Mouse (Mus musculus) right cerebral cortex, postnatal 36 days (tissue): ENCODE data around the gene BC030870.

Experiments used
- DNase-seq, 2 experiments: peaks; one replicate each; pipeline ENCODE4 v3.0.0; 2022; ENCODE audit warnings: low spot score in 2 of 2, mixed read lengths in 1 of 2

The BC030870 gene

GRCm38 (mm10) chr8:65080731-65081130, 48.6 kb downstream of the BC030870 start:
- no peak for DNase-seq

DNA sequence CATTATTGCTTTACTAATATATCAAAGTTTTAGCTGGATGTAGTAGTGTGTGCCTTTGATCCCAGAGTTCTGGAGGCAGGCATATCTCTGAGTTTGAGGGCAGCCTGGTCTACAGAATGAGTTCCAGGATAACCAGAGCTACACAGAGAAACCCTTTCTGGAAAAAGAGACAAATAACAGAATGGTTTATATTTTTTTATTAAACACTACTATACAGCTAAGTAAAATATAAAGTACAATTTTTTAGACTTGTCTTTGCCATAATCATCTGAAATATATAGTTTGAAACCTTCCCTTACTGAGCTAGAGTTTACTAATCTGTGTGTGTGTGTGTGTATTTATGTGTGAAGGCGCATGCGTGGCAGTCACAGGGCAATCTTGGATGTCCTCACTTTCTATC, 54.6 kb downstream of the BC030870 start, which contains the start of gene Gm10663:
Gene Gm10663, plus strand, starts transcription at position 301 of the 400 bp plus-strand sequence.
- no peak for DNase-seq

DNA sequence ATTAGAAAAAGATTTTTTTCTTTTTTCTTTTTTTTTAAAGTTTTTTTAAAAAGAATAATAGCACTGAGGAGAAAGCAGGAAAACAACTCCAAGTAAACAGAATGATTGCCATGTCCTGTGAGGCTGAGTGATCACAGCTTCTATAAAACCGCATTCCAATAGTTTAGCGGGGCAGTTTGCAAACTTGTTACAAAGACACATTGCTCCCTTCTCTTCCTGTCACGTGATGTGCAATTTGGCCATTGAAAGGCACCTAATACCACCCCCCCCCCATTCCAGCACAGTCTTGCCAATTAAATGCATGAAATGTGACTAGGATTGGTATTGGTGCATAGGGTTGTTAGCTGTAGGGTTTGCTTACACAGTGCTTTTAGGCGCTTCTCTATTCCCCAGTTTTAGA, 58.4 kb downstream of the BC030870 start:
- DNase-seq: no peak

DNA sequence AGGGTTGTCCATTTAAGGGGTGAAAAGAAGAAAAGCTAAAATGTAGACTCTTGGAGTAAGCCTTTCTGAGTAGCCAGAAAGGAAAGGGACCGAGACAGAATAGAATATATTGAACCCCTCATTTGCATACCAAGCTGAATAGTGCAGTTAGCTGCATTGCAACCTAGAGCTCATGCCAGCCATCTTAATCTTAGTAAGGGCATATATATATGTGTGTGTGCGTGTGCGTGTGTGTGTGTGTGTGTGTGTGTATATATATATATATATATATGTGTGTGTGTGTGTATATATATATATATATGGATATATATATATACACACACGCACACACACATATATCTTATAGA, 60.9 kb downstream of the BC030870 start:
- no peak for DNase-seq

- no peak for DNase-seq
These were observed 61.5 kb downstream of the BC030870 start for GRCm38 (mm10) chr8:65067694-65068472.

GRCm38 (mm10) chr8:65067031-65067430, 62.3 kb downstream of the BC030870 start:
- DNase-seq: no peak

GRCm38 (mm10) chr8:65065622-65066021, 63.7 kb downstream of the BC030870 start:
- no peak for DNase-seq

DNA sequence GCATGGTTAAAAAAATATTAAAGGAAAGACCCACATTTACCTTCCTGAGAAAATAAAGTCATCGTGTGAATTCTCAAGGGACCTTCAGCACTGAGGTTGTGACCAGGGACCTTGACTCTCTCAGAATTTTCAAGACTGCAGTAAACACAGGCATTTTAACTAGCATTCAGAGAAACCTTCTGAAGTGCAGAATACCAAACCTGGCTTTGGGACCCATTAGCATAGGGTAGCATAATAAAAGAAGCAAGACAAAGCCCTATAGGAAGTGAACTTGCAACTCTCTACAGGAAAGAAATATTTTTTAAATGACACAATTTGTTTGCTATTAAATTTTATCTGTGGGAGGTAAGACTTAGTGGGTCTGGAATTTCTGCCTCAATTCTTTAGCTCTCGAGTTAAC, 65.3 kb downstream of the BC030870 start:
- DNase-seq: no peak

GRCm38 (mm10) chr8:65062195-65062594, 67.2 kb downstream of the BC030870 start:
- DNase-seq: no peak

- no peak for DNase-seq
These were observed 72.6 kb downstream of the BC030870 start for GRCm38 (mm10) chr8:65056722-65057121.

DNA sequence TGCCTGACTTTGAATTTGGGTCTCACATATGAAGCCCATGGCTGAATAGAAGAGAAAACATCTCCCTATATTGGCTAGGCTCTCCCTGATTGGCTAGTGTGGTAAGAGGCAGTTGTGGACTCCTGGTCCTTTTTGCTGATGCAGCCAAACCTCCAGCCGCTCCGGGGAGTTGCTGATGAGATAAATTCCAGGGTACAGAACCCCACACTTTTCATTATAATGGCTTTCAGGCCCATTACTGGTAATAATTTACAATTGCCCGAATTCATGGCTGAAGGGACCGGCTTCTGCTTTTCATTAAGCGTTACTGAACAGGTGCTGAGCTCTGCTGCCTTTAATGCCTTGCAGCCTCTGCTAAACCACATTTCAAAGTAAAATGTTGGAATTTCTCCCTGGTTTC, 75.4 kb downstream of the BC030870 start:
- DNase-seq: no peak

GRCm38 (mm10) chr8:65053554-65053953, 75.8 kb downstream of the BC030870 start:
- DNase-seq: no peak

DNA sequence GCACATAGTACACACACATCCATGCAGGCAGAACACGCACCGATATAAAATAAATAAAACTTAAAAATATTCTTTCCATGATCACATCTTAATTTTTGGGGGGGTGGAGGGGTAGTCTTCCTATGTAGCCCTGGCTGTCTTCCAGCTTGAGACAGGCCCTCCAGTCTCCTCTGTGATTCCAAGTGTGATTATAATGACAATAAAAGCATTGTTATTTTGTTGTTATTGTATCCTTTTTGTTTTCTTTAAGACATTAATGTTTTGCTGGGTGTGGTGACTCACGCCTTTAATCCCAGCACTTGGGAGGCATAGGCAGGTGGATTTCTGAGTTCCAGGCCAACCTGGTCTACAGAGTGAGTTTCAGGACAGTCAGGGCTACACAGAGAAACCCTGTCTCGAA, 81.6 kb downstream of the BC030870 start:
- DNase-seq: no peak

- DNase-seq: no peak
These were observed 82.2 kb downstream of the BC030870 start for GRCm38 (mm10) chr8:65047193-65047592.

- no peak for DNase-seq
These were observed 82.8 kb downstream of the BC030870 start for GRCm38 (mm10) chr8:65046565-65046964.

DNA sequence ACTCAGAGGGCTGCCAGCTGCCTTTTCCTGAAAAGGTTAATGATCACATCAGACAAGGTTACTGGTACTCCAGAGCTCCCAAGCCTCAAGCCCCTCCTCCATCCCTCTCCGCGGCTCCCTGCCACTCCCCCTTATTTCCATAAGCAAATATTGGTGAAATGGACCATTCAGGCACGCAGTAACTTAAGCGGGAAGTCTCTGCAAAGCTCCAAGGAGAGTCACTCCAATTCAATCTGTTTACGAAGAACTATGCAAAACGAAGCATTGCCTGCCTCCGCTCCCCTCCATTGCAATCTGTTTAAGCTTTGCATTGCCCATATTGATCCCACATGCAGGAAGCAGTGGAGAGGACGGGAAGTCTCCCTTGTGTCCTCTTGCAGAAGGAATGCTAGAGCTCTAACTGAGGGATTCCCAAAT, 92.2 kb downstream of the BC030870 start, which contains the start of gene Apela:
Gene Apela, minus strand, starts transcription at position 220 of the 417 bp plus-strand sequence.
- no peak for DNase-seq
